Mouse (Mus musculus) inflammation-experienced regulatory T-cells, adult 6 months (primary cell): ENCODE data around the gene Man1c1. TPM values are rescaled to one million over a fixed set of nuclear protein-coding genes. Genes with fewer than 3 reads are reported as not detected.
A peak's percentile ranks its signal among the peaks of the same experiment; 100 is the strongest.

Experiments used
- ATAC-seq: one replicate; pipeline ENCODE4 v1.8.0; 2017
- polyA plus RNA-seq, 3 experiments: library from polyadenylated mRNA; unstranded; fragments of 100-300 nt; shearing (Covaris generic); gene quantifications; one replicate each; pipeline ENCODE4 v1.2.1; 2017

Gene Man1c1
- 1 to 10 TPM in 2 of 3 experiments, under 1 TPM in 1; 0.90 to 1.9 (median 1.1) TPM for polyA plus RNA-seq

DNA sequence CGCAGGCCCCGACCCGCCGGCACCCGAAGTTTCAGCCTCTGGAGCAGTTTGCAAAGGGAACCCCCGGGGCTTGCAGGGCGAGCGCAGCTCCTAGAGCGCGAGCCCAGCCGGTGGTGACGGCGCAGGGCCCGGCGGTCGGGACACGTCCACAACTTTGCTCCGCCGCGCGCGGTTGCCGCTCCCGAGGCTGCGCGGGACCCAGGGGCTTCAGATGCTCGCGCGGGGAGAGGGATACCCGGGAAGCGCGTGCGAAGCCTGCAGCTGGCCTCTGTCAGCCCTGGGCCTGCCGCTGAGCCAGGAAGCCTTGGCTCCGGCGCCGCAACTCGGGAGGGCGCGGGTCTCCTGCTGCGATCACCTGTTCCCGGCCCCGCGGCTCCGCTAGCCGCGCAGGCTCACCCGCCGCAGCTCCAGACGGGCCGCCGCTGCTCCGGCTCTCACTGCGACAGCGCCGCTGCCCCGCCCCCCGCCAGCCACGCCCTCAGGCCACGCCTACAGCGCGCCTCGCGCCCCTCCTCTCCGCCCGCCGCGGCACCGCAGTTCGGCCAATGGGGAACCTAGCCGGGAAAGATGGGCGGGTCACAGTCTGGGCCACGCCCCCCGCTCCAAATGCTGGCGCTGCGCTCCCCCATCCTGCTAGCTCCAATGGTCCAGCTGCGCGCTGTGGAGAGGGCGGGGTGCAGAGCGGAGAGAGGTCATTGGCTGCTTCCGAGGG lies at the start of gene Man1c1:
Man1c1 (minus strand) TSS at position 456 of the 712 bp plus-strand sequence.
- ATAC-seq = peak; percentile 92

DNA sequence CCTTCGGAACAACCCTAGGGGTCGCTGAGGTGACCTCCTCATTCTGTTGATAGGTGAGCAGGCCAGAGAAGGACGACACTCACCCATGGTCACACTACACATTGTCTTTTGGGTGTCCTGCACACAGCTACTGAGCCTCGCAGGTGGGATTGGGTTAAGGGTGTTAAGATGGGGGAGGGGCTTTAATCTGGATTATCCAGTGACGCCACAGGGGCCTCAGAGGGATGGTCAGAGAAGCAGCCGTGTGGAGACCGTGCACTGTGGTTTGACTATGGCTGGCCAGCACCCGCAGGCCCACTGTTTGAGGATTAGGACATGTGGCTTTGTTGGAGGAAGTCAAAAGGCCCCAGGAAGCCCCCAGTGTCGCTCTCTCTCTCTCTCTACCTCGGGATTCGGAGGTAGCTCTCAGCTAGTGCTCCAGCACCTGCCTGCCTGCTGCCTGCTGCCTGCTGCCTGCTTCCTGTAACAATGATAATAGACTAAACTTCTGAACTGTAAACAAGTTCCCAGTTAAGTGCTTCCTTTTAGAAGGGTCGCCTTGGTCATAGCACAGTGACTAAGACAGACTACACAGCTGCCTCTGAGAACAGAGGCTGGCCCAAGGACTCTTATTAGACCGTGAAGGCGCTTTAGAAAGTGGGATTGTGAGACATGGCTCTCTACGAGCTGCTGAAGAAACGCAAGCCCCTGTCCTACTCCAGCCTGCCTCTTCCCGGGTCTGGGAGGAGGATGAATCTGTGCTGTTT lies 49.6 kb upstream of the Man1c1 start:
- ATAC-seq = no peak

DNA sequence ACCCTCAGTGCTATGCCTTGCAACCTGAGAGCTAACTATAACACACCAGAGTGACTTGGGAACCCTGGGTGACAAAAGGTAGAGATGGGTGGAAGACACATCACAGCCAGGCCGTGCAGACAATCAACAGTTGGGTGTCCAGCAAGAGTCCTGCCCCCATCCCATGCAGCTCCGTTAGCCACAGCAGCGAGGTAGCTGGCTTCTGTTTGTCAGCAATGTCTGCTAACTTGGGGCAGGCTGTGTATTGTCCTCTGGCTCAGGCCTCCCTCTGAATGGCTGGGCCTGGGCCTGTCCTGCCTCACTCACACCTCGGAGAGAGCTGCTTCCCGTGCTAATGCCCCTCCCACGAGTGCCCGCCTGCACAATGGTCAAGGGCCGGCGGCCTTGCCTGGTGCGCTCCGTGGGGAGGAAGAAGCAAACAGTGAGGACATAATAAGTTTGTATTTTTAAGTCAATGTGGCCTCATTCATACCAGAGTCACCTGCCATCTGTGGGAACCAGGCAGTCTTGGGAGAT lies 48.9 kb upstream of the Man1c1 start:
- ATAC-seq = no peak

DNA sequence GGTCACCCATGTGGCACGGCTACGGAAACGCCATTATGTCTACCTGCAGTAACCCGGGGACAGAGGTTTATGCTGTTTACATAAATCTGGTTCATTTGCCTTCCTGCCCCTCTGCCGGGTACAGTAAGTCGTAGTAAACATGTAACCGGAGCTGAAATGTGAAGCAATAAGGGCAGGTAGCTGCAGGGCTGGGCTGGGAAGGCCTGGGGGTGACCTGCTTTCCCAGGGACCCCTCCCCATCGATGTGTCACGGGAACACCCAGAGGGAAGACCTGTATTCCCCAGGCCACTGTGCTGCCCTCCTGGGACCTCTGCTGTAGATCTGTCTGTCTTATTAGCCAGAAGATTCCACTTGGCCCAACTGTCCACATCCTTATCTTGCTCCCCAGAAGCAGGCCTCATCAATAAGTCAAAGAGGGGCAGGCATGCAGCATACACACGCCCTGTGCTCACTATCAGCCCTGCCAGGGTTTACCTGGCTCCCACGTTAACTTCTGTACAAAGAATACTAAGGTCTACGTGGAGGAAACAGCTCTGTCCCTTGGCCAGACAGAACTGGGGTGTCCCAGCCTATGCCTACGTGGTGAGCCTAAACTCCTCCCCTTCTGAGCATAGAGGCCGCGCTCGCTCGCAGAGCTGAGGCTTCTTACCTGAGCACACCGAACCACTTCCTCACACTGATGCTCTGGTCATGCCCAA lies 47.7 kb upstream of the Man1c1 start:
- peak; percentile 36 for ATAC-seq

DNA sequence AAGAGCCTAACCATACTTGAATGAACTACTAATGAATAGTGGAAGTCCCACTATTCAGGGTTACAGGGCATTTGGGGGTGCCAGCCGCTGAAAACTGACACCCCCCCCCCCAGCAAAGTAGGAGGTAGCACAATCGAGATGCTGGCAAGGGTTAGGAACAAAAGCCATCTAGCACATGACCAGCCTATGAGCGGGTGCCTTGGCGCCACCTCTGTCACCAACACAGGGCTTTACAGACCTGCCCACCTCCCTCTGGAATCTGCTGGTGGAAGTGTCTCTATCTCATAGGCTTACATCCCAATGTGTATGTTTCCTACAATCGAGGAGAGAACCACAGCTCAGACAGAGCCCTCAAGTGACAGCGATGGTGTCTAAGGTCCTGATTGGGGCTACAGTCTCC lies 46.7 kb upstream of the Man1c1 start:
- no peak for ATAC-seq

DNA sequence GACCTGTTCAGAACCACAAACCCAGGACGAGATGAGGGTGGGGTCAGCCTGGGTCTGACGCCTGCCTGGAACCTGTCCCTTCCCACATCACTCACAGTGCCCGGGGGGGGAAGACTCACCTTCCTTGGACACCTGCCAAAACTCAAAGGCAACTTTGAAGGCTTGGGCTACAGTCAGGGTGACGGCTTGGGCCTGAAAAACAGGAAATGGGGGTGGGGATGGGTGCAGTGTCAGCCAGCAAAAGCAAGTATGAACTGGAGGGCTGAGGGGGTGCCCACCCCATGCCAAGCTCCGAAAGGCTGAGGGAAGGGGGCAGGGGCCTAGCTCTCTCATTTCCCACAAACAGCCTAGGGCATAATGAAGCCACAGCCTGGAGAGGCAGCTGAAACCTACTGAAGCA lies 46.2 kb upstream of the Man1c1 start:
- ATAC-seq = peak; percentile 81

DNA sequence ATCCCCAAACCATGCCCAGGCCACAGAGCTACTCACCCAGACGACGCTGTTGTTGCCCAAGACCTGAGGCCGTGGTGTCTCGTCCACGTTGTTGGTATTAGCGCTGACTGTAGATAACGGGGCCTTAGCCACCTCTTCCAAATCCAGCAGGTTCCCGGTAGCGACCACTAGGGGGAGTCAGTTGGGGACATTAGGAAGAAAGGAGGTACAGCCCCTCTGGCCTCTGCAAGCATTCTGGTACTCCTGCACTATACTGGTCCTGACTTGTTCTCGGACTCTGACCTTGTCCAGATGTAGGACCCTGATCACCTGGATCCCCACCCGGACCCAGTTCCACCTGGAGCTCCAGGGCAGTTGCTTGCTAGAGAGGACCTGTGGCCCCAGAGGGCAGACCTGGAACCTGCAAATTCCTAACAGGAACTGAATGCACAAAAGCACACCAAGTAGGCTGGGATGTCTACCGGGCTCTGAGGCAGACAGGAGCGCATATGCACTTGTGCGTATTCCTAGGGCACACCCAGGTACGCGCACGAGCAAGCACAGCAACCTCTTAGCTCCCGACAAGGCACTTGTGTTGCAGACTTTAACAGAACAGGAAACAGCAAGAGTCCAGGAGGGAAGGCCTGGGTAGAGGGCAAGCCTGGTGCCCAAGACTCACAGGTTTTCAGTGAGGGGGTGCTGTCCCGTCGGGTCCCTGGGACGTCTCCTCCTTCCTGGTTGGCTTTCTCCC lies 45.4 kb upstream of the Man1c1 start:
- peak; percentile 5 for ATAC-seq

DNA sequence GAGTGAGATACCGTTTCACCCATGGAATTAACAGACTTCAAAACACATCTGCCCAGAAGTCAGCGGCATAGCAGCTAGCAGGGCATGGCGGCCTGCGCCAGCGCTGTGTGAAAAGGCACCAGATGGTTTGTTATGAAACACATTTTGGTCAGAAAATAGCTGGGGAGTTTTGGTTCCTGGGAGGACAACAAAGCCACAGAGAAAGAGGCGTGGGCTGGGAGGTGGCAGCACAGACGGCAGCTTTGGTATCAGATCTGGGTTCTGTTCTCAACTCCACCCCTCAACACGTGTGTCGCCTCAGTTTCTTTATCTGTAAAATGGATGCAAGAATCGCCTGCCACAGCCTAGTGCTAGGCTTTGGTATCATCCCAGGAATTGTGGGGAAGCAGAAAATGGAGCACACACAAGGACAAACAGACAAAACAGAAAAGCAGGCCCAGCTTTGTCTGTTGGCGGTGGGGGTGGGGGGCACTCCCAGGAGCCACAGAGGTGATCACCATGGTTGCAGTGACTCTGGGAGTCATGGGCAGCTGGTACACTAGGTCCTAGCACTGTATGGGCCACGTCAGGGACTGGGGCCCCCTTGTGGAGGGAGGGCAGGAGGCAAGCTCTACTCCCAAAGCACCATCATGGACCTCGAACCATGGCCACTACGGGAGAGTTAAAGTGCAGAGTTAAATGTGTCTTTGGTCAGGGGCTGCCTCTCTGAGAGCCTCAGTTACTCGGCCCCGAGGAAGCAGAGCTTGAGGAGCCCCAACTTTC lies 42.0 kb upstream of the Man1c1 start:
- ATAC-seq = no peak

DNA sequence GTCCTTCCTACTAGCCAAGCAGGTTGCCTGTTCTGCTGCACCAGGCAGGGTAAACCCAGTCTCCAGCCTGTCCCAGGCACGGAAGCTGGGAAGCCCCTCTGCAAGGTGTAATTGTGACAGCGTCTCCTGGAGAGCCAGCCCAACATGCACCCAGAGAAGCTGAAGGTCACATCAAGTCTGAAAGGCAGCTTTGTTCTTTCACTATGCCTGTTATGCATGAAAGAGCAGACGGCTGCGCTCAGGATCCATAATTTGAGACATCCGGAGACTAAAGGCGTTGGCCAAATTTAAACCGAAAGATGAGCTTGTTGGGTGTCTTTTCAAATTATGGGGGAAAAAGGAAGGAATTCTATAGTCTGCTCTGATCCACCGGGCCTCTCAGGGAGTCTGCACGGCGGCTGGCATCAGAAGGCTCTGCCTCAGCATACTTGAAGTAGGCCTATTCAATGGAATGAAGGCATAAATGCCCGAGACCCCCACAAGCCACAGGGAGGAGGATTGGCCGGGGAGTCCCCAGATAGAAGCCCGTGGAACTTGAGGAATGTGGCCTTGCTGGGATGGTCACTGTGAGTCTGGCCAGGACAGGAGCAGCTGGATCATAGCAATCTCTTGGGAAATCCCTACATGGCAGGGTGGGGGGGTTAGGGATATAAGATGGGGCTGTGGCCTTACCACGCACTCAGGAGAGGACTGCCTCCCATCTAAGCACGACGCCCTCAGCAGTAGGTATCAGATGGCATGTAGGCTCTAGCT lies 40.0 kb upstream of the Man1c1 start:
- no peak for ATAC-seq

DNA sequence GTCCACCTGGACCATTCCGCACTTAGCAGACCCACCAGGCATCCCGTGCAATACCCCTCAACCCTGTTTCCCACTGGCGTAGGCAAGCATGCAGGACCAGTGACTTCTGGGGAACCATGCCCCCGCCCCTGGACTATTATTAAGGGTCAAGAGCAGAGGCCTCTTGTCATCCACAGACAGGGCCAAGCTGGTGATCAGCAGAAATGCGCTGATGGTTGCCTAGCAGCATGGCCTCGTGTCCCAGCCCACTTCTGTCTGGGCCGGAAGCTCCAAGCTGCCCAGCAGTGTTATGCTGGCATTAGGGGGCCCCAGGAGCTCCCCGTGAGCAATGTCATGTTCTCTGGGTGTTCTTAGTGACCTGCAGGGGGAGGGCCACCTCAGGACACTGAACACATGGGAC lies 37.9 kb upstream of the Man1c1 start:
- ATAC-seq = no peak

DNA sequence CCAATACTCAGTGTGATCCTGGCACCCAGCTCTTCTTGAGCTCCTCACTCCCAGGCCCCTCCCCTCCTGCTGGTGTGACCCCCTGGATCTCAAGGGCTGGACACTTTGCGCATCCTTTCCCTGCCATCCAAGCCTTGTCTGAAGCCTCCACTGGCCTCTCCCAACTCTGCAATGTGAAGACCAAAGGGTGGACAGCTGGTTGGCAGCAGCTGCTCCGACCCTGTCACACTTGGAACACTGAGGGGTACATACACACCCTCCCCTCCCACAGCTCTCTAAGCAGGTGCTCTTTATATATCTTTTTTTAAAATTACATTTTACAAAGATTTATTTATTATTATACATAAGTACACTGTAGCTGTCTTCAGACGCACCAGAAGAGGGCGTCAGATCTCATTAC lies 36.1 kb upstream of the Man1c1 start:
- ATAC-seq = no peak

DNA sequence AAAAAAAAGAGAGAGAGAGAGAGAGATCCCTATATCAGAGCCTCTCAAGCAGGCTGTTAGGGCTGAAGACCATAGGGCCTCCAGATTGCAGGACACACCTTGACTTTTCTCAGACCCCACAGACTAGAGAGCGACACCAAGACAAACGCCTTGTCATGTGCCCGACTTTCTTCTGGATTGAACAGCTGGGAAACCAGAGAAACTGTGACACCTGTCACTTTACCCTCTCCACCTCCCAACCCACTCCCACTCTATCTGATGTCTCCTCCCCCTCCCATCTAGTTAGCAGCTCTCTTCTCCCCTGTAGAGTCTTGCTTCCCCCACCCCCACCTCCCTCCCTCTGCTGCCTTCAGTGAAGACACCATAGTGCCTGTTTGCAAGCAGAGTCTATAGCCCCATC lies 35.4 kb upstream of the Man1c1 start:
- no peak for ATAC-seq

DNA sequence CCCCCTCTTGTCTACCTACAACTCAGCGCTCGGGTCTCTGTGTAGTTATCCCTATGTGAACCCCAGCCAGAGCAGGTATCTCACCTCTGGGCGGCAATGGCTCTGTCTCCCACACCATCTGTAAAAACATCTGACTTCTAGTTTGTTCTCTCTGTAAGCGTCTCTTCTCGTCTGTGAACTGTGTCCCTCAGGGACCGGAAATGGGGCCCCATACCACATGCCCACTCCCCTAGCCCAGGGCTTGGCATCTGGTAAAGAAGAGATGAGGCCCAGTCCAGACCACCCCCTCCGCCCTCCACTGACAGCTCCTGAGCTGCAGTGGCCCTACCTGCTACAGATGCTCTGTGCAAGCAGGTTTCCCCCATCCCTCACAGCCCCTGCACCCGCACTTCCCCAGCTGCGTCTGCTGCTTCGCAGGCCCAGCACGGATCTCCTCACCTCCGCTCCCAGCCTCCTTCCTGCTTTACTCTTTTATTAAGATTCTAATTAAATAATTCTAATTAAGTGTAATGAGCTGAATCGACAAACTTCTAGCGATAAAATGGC lies 33.3 kb upstream of the Man1c1 start:
- ATAC-seq = peak; percentile 10

DNA sequence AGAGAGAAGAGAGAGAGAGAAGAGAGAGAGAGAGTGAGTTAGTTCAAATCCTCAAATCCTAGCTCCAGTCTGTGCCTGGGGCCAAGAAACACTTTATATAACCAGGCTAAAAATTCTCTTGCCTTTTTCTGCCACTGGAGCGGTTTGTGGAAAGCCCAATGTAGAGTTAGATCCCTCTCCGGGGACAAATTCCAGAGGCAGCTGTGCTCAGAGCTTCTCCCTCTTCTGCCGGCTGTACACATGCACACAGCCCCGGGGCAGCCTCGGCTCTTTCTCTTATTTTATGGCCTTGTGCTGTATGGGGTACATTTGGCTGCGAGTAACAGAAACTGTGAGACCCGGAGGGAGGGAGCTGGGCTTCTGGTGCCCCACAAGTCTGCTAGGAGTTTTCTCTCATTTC lies 32.1 kb upstream of the Man1c1 start:
- no peak for ATAC-seq

DNA sequence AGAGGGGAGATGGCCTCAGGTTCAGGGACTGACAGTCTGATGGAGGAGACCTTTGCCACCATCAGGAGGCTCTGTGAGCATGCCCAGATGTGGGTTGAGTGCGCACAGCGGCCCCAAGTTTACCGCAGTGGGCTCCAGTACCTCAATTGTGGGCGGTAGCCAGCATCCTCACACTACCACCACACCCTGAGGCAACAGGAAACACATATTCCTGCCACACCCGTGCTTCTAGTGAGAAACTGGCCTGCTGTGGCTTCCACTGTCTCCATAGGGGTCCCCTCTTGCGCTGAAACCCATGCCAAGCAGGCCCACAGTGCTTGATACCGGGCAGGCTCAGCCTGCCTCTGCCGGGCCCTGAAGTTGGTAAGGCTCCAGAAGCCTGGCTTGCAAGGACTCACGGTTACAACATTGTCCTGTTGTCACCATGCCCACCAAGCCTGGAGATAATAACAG lies 30.6 kb upstream of the Man1c1 start:
- ATAC-seq = peak; percentile 78

DNA sequence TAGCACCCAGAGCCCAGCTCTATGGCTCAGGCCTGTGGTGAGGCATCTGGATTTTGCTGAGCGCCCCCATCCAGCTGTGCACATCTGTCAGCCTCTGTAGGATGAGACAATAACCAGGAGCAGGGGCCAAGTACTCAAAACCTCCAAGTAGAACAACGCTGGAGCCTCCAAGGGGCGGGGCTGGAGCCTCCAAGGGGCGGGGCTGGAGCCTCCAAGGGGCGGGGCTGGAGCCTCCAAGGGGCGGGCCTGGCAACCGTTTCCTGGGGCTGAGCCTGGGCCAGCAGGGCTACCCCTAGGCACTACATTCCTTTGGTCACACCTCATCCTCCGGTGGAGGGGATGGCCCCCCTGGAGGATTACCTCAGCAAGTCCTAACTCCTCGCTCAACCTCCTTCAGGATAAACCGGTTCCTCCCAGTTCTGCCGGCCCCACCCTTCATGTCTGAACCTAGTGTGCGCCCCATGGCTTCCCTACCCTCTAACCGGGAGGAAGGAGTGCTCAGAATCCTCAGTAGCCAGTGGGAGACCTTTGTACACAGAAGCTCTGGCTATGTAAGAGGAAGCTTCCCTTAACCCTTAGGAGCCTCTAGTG lies 30.0 kb upstream of the Man1c1 start:
- peak; percentile 50 for ATAC-seq

DNA sequence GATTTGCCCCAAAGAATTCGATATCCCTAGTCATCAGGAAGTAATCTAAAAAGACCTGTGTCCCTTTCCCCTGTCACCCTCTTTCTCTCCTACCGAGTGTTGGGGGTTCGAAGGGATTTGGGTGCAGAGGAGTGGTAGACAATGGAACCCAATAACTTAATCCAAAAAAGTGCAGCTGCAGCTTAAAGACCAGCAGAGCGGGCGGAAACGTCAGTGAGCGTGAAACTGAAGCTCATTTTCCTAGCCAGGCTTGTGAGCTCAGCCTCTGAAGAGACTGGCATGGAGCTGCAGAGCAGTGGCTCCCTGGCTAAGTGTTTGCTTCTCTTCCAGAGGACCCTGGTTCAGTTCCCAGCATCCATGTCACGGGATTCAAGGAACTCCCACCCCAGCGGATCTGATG lies 29.3 kb upstream of the Man1c1 start:
- ATAC-seq = no peak

DNA sequence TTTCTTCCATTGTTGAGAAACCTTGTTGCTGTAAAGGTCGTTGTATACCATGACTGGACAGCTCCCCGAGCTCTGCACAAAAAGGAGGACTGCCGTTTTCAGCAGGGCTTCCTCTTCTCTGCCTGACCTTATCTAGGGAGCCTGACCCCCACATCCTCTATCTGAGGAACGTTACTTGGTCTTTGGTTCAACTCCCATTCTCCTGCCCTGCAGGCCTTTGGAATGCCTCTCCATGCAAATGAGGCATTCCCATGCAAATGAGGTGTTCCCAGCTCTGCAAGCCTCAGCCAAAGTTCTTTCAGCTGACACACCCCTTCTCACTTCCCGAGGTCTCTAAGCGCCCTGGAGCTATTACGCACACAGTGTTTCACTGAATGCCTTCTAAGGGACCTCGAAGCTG lies 26.0 kb upstream of the Man1c1 start:
- ATAC-seq = no peak

DNA sequence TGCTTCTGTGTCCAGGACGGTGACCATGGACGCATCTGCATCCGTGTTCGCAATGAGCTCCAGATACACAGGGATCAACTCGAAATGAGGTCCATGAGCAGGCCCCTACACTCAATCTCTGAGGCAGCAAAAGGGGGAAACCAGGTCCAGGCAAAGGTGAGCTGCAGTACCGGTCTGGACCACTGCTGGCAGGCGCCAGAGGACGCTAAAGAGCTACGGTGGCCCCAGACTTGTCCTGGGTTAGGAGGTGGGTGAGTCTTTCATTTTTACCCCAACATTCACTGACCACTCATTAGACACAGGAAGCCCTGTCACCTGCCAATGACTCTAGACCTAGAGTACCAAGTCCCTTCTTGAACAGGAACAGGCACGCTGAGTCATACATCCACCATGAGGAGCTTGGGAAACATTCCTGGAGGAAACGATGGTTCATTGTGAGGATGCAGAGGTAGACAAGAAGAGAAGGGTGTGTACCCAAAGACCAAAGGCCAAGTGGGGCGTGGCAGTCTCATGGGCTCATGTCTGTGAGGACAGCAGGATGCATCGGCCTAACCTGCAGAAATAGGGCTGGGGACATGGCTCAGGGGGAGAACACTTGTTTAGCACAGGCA lies 21.8 kb upstream of the Man1c1 start:
- ATAC-seq = no peak

DNA sequence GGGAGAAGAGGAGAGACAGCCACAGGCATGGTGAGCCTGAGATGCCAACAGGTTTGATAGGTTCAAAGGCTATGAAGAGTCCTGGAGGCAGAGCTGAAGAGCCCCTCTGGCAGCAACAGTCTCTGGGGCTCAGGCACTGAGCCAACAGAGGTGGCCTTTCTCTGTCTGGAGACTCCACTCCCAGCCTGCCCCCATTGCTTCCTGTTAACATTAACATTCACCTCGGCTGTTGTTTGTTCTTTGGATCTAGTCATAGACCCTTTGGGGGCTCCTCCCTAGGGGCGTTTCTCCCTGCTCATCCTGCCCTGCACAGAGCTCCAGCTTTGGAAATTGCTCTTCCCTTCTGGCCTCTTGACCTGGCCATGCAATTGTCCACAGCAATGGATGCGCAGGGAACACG lies 20.9 kb upstream of the Man1c1 start:
- ATAC-seq = no peak
